Mouse (Mus musculus) fibroblast of lung, adult 2 months (primary cell): ENCODE data around the gene Tmem106c.

Source experiments
- DNase-seq: peaks from one replicate; pipeline ENCODE4 v3.0.0-alpha.2; 2011; ENCODE audit warnings: low read depth

Tmem106c gene

DNA sequence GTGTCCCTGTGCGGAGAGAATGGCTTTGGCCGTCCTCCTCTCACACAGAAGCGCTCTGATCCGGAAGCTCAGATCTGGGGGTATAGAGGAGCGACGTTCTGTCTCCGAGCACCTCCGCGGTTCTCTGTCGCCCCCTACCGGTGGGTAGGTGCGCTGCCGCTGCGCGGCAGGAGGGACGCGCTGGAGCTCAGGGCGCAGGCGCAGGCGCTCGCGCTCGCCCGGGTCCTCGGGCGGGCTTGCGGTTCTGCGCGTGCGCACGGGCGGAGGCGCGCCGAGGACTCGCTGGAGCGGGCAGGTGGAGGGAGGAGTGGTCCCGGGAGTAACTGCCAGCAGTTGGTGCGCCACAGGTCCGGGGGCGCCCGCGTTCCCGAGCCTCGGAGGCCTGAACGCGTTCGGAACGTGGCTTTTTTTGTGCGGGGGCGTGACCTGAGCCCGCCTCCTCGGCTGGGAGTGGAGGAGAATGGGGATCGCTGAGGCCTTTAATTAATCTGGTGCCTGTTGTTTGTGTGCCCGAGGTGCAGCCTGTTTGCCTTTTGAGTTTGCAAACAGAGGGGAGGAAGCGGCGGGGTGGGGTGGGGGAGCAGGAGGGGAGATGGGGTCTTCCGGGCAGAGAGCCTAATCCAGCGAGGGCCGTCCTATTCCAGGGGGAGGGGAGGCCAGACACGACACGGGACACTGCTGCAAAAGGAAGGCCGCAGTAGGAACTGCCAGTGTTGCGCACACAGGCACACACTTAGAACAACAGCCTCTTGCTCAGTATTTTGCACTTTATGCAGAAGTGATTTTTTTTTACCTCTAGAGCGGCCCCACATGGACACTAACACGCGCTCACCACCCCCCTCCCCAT is at the start of gene Tmem106c:
Gene Tmem106c, plus strand, starts transcription at position 212 of the 847 bp plus-strand sequence.
- DNase-seq, result peak; percentile 75

GRCm38 (mm10) chr15:97914331-97914747 is 49.7 kb upstream of the Tmem106c start:
- peak; percentile 74 for DNase-seq

- DNase-seq, result no peak
Measured at GRCm38 (mm10) chr15:97917994-97918393, 46.0 kb upstream of the Tmem106c start.

DNA sequence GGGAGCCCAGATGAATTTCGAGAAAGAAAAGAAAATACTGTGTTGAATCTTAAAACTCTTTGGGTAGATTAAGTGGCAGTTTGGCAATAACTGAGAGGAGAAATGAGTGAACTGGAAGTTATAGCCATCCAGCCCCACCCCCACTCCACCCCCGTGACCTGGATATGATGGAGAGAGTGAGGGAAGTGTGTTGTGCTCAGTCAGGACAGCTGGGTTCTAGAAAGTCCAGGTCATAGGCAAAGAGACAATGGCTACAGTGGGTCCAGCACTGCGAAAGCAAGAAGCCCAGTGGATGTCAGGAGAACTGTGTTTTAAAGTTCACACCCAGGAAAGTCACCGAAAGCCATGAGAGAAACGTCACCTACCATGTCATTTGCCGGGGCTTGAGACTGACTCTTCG is 44.8 kb upstream of the Tmem106c start:
- no peak for DNase-seq

- no peak for DNase-seq
Measured at GRCm38 (mm10) chr15:97920306-97920705, 43.7 kb upstream of the Tmem106c start.

- no peak for DNase-seq
Measured at GRCm38 (mm10) chr15:97921796-97922195, 42.2 kb upstream of the Tmem106c start.

GRCm38 (mm10) chr15:97922421-97922820 is 41.6 kb upstream of the Tmem106c start:
- DNase-seq, result no peak

DNA sequence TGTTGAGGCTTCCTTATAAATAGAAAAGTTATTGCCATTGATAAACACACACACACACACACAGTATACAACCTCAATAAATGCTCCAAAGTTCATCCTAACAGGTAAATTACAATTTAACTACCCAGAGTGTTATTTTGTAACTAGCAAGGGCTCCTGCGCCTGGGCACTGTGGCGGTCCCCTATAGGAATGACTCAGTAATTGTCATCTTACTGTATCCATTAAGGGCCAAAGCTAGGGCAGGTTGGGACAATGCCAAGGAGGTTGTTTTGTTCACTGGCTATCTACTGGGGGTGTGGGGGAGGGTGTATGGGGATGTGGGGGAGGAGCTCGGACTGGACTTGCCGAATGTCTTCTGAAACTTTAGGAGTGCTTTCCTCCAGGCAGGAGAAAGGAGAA is 37.0 kb upstream of the Tmem106c start:
- DNase-seq, result no peak

GRCm38 (mm10) chr15:97927821-97928220 is 36.2 kb upstream of the Tmem106c start:
- DNase-seq, result no peak

DNA sequence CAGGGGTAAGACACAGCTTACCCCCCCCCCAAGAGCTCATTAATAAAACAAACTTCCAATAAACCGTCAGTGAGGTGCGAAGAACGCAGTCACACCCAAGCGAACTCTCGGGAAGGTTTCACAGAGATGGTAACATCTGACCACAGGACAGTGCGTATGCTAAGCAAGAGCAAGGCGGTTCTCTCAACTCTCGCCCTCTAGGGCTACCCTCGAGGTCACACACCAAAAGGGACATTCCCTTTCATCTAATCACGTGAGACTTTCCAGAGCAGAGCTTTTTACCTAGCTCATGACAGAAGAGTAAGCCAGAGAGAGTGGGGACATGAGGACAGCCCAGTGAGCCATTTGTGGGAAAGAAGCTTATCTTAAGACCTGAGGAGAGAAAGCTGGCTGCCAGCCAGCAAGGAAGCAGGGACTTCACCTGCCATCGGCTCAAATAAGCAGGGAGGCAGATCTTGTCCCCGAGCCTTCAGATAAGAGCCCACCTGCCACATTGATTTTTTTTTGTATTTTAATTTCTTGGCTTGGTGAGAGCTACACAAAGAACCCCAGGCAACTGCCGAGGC is 34.7 kb upstream of the Tmem106c start:
- DNase-seq, result no peak

GRCm38 (mm10) chr15:97932441-97932840 is 31.6 kb upstream of the Tmem106c start:
- DNase-seq, result no peak

GRCm38 (mm10) chr15:97938580-97938979 is 25.4 kb upstream of the Tmem106c start:
- DNase-seq, result no peak

DNA sequence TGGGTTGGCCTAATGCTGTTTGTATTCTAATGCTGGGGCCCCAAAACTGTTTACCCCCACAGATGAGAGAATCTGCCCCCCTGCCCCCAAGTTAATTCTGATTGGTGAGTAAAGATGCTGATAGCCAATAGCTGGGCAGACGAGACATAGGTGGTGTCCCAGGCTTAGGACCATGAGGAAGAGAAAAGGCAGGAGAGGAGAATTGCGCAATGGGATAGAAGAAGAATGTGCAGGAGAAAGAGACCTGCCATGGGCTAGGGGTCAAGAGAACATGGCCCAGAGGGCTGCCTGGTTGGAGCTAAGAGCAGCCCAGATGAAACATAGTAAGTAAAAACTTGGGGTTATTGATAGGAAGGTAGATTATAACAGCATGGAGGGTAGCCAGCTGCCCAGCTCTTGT is 23.9 kb upstream of the Tmem106c start:
- no peak for DNase-seq

- no peak for DNase-seq
Measured at GRCm38 (mm10) chr15:97941306-97941705, 22.7 kb upstream of the Tmem106c start.

DNA sequence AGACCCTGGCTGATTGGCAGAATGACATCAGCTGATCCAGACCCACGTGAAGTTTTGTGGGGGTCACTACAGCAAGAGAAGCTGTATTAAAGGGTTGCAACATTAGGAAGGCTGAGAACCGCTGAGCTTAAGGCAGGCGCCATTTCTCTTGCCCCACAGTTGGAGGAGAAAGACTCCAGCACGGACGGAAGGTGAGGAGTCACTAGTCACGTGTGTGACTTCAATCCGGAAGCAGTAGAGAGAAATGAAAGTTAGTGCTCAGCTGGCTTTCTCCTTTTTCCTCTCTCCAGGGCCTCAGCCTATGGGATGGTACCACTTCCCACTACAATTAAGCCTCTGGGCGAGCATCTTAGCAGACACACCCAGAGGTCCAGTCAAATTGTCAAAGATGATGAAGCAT is 21.5 kb upstream of the Tmem106c start:
- no peak for DNase-seq

- DNase-seq, result no peak
Measured at GRCm38 (mm10) chr15:97943356-97943755, 20.6 kb upstream of the Tmem106c start.

- no peak for DNase-seq
Measured at GRCm38 (mm10) chr15:97944919-97945574, 19.0 kb upstream of the Tmem106c start.

- no peak for DNase-seq
Measured at GRCm38 (mm10) chr15:97945656-97946315, 18.2 kb upstream of the Tmem106c start.

DNA sequence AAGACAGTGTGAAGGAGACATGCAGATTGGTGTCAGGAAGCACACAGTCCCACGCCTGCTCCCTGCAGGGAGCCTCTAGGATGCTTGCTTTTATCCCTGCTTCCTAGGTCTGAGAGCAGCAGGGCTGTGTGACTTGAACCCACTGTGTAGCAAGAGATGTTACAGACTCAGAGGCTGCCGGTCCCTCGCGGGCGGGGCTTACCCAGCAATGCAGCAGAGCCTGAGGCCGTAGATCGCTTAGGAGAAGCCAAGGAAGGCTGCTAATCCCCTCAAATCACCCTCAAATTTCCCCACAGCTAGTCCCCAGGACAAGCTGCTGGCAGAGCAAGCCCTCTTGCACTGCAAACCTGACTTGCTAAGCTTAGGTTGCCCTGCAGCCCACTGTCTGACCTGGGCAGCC is 15.3 kb upstream of the Tmem106c start:
- DNase-seq, result no peak

DNA sequence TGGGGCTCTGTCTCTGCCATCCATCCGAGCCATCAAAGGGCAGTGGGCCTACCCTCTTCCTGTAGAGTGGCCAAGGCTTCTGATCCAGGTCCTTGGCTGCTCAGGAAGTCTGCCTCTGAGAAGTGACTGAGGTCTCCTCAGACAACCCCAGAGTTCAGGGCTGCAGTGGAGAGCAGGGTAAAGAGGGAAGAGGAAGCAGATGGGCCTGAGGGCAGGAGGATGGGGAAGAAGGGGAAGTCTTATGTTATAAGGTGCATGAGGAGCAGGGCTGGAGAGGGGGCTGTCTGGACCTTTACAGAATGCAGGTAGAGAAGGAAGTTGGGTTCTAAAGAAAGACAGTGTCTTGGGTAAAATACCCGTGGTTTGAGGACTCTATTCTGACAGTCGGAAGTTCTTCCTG is 14.3 kb upstream of the Tmem106c start:
- DNase-seq, result no peak

DNA sequence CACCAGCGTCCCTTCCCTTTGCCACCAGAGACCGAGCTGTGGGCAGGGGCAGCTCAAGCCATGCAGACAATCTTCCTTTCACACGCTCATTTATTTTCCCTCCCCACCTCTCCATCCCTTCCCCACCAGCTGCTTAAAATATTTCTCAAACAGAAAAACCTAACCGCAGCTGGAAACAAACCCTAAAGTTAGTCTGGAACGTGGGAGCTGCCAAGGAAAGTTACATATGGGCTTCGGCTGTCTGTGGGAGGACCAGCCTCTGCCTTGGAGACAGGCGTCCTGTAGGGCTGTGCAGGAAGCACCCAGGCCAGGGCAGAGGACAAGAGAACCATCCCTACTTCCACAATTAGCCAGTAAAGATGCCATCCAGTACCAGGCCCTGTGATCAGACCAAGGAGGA is 13.8 kb upstream of the Tmem106c start:
- peak; percentile 58 for DNase-seq

- DNase-seq, result no peak
Measured at GRCm38 (mm10) chr15:97952137-97952888, 11.7 kb upstream of the Tmem106c start.
